Mouse (Mus musculus) erythroblast, adult 5-6 weeks (primary cell): ENCODE measurements at regions not wholly inside any gene's neighbourhood (a gene's known extent, or its start where the extent isn't known, plus 50 kb on each side); places are given as distances from the start of the nearest gene placed in this dataset.
"Not testable (repeated sequence)": the region's sequence is repeated elsewhere in the genome, so short reads cannot be mapped to it uniquely, and the experiment has no call there.

Experiments used
- ATAC-seq: replicated peaks from 2 replicates; pipeline ENCODE4 v1.8.0; 2016; ENCODE audit warnings: moderate number of reproducible peaks, mild to moderate bottlenecking, moderate TSS enrichment, inconsistent platforms; ENCODE audit not compliant: poor library complexity, low FRiP score, severe bottlenecking

DNA sequence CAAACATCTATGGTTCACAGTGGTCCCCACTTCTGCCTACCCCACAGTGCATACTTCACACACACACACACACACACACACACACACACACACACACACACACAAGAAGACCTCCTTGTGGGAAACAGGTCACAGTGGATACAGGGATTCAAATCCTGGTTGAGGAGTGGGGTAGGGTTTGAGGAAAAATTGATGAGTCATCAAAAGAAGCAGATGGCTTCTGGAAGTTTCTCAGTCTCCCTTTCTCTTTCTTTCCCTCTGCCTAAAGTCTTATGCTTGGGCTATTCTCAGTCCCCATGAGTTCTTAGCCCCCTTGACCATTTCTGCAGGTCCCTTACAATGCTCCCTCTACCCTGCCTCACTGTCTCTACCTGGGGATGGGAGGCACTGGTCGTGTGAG, 56.4 kb downstream of the Rassf10 start:
- no peak for ATAC-seq

DNA sequence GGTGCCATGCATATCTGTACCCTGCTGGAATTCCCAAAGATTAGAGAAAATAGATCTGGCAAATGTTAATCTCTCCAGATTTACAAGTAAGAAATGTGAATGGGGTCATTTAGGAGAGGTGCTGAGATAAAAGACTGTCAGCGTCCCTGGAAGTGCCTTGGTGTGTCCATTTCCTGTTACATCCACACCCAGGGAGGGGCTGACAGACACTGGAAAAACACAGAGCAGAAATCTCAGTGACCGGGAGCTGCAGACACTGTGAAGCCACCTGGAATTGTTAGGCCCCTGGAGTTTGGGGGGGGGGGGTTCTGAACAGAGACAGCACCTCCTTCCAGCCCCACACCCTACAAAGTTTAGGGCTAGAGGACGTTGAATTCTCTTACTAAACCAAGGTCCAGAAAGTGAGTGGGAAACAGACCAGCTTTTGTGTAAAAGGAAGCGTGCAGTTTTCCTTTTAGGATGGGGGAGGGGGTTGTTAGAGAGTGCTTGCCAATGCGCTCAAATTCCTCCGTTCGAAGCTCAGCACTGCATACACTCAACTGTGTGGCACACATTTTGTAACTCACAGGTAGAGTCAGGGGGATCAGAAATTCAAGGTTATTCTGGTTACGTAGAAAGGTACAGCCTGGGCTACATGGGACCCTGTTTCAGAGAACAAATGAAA, 63.5 kb downstream of the Rassf10 start:
- no peak for ATAC-seq

DNA sequence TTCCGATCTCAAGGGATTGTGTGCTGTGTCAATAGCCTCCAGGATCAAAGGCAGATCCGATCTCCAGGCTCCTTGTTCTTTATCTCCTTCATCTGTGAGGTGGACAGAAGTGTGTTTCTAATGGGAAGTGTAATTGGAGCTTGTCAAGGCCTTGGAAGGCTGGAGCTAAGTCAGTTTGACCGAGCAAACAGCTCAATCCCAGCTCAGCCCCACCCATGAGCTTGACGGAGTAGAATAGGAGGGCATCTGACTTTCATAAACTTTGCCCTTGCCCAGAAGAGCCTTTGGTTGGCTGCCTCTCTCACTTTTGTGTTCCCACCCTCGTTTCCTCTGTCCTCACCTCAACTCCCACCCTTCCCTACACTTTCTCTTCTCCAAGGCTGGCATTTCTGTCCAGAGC, 67.7 kb downstream of the Rassf10 start:
- no peak for ATAC-seq

DNA sequence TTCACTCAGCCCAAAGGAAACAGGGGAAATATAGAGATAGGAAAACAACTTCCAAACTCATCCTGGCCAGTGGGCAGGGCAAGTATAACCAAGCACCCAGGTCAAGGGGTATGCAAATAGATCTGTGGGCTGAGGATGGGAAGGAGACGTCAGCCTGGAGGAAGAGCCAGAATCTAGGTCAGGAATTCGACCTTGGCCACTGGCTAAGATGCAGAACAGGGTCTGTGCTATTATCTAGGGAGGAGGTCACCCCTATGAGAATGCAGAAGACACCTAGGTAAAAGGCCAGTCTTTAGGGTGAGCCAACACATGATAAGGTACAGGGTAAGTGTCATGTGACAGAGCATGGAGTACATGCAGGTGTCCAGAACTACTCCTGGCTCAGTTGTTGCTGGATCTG, 68.8 kb downstream of the Rassf10 start:
- ATAC-seq, result no peak

DNA sequence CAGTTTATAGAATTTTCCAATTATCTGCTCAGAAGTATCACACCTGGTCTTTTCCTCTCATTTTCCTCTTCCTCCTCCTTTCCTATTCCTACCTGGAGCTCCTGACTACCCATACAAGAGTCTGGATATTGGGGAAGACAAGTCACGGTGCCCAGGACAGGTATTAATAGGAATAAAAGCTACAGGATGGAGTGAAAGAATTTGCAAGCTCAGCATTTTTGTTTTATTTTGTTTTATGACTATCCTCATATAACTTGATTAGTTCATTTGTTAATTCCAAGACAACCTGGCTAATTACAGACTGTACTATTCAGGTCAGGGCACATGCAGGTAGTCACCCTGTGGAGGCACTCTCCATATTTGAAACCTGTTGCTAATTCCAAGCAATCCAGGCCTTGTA, 72.0 kb downstream of the Rassf10 start:
- ATAC-seq, result no peak

DNA sequence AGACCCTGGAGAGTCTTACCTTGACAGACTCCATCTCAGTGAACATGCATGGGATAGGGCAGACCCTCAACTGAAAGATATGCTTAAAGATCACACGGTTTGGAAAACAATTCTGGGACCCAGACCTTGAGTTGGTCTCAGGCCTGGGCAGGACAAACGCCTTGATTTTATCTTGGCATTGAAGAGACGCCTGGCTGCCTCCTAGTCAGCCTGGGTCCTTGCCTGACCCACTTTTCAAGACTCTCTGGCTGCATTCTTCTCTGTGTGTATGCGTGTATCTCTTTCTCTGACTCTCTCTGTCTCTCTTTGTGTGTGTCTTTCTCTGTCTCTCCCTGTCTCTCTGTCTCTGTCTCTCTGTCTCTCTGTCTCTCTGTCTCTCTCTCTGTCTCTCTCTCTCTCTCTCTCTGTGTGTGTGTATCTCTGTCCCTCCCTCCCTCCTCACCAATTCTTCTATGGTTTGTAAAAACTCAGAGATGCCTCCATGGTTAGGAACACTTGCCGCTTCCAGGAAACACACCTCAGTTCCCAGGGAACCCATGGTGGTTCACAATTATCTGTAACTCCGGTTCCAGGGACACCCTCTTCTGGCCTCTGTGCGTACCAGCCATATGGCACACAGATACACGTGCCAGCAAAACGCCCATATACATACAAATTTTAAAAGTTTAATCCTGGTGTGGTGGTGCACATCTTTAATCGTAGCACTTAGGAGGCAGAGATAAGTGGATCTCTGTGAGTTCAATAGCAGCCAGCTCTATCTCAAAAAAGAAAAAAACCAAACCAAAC, 72.7 kb downstream of the Rassf10 start:
- ATAC-seq, result no peak

DNA sequence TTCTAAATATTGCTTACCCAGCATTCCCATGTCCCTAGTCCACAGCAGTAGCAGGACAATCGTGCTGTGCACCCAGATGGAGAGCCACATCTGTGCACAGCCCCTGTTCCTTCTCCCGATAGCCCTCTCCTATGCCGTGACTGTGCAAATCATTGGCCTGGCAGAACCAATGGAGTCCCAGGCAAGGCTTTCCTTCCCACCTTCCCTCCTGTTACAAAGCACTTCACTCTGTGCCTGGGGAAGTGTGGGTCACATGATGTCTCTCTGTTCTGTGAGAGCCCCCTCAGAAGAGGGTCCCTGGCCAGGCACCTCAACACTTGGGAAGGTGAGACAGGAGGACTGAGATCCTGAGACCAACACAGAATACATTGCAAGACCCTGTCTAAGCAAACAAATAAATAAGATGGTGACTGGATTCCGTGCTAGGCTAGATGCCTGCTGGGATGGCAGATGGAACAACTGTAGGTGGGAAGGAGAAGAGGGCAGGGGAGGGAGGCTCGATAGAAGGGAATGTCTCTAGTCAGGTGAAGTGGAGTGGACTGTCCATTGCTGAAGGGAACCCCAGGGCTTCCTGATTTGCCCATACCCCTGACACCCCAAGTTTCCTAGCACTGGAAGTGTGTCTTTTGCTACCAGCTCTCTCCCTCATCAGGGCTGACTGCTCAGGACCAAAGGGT, 73.5 kb downstream of the Rassf10 start:
- ATAC-seq, result no peak

DNA sequence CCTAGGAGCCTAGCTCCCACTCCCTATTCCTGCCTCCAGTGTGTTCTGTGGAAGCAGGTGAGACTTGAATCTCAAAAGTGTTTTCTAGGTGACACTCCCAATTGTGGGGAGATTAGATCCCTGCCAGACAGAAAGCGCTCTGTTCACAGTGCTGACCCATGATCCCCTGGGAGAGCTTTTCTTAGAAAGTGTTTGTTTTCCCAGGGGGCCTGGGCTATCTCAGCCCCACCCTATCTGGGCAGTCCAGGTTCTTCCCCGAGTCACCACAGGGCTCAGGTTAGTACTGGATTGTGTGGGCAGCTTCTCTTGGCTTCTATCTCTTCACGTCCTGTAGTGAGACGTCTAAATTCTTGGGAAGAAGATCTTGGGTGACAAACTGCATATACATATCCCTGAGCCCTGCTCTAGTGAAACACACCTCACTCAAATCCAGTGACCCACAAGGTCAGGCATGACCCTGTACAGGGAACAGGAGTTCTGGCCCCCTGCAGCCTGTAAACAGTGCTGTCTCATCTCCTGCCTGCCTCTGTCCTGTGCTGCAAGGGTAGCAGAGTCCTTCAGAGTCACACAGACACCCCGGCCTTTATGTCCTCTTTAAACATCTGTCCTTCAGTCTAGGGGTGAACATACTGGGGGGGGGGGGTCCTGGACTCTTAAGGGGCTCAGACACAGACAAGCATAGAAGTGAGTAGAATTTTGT, 76.4 kb downstream of the Rassf10 start:
- no peak for ATAC-seq

DNA sequence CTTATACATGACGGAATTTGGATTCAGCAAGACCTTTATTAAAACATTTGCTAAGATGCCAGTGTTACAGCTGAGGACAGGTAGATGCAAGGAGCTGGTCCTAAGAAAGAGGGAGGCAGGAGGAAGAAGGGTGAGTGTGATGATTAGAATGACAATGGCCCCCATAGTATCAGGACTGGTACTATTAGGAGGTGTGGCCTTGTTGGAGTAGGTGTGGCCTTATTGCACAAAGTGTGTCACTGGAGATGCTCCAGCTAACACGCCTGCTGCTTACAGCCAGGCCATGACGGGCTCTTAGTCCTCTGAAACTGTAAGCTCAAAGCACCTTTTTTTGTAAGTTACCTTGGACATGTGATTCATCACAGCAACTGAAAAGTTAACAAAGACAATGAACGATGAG, 82.0 kb downstream of the Rassf10 start:
- ATAC-seq, result no peak

DNA sequence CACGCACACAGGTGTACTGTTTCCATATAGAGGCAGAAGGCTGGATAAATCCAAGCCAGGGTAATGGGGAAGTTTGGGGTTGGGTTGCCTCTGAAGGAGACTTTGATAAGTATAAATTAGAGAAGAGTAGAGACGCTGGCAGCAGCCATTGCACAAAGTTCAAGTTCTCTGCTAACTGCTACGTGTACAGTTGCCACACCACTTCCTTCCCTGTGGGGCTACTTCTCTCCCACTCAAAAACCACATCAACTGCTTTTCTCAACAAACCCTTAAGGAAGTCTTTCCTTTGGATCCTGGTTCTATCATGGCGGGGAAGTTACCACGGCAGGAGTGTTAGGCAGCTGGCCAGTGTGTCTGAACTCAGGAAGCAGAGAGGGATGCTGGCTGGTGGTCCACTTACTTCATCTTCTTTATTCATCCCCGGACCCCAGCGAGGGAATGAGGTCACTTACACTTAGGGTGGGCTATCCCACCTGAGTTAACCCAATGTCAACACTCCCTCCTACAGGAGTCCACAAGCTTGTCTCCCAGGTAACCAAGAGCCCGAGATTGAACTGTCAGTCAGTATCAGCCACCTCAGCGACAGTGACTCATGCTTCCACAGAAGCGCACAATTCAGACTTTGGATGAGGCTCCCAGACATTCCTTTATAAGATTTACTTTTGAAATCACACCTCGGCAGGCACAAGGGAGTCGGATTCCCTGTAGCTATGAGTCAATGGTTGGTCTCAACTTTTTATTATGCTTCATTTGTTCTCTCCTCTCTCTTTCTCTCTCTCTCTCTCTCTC, 84.3 kb downstream of the Rassf10 start:
- no peak for ATAC-seq

DNA sequence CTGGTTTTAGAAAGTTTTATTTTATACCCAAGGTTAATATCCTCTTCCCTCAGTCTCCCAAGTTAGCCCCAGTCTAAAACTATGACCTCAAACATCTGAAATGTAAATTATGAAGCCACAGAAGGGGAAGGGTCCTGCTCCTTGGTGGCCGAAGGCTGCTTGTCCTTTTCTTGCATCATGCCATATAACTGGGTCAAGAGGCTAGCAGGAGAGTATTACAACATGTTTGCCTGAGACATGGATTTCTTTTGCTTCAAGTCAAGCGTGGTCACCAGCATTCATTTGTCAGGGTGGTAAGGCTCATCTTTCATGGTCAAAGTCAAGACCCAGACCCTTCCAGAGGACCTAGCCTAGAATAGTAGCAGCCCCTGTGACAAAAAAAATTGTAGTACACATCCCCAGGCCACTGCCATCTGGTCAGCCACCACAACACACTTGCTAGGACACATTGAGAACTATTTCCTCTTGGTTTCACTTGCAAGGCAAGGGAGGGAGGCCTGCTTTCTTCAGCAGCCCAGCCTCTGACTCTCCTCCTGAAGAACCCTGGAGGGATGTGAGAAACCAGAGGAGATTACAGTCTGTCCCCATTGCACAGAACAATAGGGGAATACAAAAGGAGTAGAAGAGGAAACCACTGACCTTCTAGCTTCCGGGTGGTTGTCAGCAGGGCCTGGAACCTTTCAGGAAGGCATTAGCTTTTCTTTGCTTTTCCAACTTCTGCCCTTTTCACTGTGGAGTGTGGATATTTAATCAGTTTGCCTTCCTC, 85.3 kb downstream of the Rassf10 start:
- no peak for ATAC-seq

DNA sequence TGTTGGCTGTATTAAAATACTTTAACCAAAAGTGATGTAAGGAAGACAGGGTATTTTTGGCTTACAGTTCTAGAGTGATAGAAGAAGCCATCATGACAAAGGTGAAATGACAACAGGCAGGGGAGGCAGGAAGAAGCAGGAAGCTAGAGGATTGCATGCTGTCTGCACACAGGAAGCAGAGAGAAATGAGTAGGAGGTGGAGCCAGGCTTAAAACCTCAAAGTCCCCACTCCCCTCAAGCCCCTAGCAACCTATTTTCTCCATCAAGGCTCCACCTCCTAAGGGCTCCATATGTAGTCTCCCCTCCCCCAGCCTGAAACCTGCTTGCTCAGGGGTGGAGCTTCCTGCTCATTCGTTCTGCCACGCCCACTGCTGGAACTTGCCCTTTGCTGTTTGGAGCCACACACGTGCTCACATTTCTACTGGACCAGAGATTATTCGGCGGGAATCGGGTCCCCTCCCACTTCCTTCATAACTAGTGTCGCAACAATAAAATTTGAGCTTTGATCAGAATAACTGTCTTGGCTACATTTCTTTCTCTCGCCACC, 91.9 kb downstream of the Rassf10 start:
- not testable (repeated sequence) for ATAC-seq

DNA sequence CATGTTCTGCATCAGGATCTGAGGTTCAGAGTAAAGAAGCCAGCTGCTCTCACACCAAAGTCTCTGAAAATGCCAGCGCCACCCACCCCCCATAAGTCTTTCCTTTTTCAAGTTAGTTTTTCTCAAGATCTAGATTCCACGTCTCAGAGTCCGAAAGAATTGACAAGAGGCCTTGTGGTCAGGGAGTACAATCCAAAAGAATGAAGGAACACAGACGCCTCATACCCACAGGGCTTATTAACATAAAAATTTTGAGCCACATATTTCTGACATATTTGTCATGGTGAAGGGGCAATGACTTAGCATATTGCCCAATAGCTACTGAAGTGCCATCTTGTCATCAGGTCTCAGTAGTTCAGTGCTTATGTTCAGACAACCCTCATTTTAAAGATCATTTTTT, 92.6 kb downstream of the Rassf10 start:
- ATAC-seq, result no peak

DNA sequence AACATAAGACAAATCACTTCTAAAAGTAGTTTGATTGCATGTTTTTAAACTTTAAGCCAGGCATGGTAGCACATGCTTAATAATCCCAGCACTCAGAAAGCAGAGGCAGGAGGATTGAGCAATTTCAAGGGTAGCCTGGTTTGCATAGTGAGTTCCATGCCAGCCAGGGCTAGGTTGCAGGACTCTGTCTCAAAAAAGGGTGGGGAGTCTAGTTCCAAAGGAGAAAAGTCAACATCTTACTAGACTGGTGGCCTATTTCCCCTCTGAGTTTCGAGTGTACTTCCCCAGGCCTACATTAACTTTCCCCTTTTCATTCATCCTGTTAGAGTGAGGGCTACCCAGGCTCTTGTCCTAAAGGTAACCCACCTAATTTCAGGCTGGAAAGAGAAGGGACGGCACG, 93.8 kb downstream of the Rassf10 start:
- no peak for ATAC-seq

DNA sequence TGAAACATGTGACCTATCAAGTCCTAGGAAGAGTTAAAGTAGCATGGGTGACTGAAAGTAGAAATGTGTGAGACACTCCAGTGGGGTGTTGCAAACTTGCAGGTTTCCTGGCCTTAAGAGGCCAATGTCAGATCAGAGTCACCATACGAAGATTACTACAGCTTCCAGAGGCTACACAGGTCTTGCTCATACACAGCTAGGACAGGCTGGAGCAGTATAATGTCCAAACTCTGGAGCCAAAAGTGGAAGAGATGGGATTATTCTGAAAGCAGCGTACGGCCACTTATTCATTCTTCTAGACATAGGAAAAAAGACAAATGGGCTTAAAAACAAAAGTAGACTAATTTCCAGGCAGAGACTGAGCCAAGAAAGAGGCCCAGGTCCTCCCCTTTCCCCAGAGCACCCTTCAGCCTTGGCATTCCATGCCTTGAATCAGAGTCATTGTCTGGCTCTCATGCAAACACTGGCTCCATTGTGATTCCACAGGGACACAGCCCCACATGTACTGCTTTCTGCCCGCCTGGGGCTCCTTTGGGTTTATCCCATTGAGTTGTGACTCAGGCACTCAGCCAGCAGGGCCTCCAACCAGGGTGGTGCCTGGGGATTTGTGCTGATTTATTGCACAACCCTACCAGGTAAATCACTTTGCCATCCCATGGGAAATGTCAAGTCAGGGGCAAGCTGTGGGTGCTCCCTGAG, 94.5 kb downstream of the Rassf10 start:
- ATAC-seq, result no peak

DNA sequence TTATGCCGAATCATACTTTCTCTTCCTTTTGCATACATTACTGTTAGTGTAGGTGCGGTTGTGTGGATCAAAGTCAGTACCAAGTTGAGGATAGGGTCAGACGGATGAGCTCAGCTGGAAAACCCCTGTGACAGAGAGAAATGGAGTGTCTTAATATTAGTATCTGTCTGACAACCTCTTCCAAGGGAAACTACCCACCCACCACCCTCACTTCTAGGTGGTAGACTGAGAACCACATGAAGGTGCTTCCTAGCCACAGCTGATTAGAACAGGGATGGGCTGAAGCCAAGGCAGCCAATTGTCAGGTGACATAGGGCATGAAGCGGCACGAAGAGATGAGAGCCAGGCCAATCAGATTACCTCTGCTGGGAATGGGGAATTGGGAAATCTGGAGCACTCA, 95.7 kb downstream of the Rassf10 start:
- no peak for ATAC-seq

DNA sequence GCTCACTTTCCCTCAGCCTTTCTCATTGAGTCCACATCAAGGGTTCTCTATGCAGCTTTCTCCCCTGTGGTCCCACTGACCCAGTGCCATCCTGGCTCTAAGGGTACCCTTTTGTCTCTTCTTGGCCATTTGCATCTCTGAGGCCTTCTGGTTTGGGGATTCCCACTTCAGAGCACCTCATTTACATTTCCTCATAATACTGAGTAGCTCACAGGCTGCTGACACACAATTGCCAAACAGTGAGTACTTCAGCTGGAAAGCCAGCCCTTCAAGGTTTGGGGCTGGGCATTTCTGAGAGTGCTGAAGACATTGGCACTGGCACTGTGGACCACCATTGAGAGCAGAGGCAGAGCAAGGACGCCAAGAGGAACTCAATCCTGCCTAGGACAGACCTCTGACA, 99.2 kb downstream of the Rassf10 start:
- no peak for ATAC-seq

DNA sequence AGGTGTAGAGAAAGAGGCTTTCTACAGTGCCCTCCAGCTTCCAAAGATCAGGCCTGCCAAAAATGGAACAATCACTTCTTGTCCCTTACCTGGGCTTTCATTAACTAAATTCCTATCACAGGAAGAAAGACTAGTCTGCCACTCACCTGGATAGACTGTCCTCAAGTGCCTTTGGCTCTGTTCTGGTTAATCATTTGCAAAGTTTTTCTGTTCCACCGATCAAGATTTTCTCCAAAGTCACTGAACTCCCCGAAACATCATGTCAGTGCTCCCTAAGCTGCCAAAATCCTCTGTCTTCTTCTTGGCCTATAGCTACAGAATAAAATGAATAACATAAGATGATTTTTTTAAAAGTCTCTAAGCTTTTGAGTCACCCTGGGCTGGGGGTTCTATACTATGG, 102.7 kb downstream of the Rassf10 start:
- ATAC-seq, result no peak
